Mouse (Mus musculus) cerebellum, adult 11-12 months (tissue): ENCODE measurements around the gene Tbx10.

Experiments
- DNase-seq: peaks from one replicate; pipeline ENCODE4 v3.0.0; 2022

Tbx10 gene

DNA sequence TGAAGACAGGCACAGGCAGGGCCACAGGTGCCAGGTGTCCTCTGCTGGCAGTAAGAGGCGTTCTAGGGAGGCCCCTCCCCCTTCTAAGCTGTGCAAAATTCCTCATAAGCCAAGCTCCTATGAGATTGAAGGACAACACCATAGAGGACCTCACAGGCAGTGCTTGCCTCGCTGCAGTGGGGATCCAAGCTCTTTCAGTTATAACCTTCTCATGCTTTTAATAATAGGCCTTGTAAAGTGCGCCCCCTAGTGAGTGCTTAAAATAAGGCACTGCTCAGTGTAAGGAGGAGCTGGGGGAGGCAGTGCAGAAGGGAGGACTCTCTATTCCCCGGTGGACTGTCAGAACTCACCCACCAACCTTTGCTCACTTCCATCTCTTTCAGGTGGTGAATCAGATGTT, 12.2 kb upstream of the Tbx10 start:
- DNase-seq: peak; percentile 69

DNA sequence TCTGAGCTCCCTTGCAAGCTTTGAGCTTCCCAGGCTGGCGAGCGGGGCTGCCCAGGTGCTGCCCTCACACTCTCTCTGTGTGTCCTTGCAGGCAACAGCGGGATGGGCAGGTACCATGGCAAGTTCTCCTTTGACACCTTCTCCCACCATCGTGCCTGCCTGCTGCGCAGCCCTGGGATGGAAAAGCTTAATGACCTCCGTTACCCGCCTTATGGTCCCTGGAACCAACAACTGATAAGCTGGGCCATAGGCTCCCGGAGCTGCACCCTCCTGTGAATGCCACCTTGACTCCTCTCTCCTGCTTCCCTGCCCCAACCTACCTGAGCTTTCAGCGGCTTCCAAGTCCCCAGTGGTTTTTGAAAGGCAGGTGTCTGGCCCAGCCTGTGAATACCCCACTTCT, 11.6 kb upstream of the Tbx10 start:
- no peak for DNase-seq

DNA sequence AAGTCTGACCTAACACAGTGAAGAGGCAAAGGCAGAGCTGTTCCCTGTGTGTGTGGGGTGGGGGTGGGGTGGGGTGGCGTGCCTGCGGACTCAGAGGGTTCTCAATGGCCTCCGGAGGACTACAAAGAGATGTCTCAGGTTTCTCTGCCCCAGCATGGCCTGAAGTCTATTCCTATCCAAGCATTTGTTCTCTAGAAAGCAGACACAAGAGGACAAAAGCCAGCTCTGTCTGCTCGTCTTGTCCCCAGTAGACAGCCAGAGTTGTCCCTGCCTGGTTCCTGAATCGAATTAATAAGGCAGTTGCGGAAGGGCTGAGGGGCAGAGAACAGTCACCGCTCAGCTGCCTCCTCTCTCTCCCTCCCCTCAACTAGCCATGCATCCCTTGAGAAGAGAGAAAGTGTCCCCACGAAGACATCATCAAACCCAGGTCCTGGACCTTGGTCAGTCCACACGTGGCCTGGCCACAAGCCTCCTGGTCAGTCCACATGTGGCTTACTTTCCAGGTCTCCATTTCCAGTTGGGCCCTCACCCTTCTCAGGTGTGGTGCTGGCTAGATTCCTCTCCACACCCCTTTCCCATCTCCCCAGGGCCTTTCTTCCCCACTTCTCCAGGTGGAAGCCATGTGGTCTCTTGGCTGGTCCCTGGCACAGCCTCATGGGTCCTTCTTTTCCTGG, 8.9 kb upstream of the Tbx10 start:
- DNase-seq: no peak

DNA sequence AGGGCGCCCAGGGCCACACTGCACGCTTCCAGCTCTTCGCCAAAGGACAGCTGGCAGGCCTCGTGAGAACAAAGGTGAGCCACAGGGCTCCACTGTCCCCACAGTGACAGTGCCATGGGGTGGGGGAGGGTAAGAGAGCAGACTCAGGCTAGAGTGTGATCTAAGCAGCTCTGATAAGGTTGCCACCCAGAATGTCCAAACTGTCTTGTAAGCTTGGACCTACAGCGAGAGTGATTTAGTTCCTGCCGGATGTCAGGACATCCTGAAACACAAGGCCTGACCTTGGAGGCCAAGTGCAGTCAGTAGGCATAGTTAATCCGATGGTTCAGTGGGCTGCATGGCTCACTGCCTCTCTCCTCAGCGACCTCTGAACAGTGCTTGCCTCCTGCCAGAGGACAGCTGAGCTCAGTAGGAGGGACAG, 7.3 kb upstream of the Tbx10 start:
- no peak for DNase-seq

GRCm38 (mm10) chr19:3986334-3986733, 6.2 kb upstream of the Tbx10 start, which contains the start of gene Acy3:
Acy3 (plus strand) TSS chr19:3986570.
- peak; percentile 25 for DNase-seq

DNA sequence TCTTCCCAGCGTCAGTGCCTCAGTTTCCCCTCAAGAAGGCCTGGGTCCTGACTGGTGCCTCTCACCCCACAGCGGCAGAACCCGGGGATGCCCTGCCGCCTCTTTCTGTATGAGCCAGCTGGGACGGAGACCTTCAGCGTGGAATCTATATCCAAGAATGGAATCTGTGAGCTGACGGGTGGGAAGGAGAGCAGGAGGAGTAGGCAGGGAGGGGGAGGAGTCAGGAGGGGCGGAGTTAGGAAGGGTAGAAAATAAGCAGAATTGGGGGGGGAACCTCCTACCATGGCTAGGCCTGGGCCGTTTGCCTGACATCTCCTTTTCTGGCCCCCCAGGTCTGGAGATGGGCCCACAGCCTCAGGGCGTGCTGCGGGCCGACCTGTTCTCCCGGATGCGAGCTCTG, 4.5 kb upstream of the Tbx10 start:
- no peak for DNase-seq

DNA sequence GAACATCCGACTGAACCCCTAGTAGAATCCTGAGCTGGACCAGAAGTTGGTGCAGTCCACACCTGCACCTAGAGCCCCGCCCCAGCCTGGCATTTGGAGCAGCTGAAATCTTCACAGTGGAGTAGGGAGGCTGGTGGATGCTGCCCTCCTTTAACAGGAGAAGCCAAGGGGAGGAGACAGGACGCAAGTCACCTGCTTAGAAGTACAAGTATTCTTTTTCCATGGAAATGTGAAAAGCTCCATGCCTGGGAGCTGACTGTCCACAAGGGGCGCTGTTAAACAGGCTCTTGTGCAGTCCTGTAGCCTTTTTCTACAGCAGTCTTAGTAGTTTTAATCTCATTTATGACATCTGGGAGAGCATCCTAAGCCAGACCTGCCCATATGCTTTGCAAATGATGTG, 3.8 kb upstream of the Tbx10 start:
- DNase-seq: no peak

DNA sequence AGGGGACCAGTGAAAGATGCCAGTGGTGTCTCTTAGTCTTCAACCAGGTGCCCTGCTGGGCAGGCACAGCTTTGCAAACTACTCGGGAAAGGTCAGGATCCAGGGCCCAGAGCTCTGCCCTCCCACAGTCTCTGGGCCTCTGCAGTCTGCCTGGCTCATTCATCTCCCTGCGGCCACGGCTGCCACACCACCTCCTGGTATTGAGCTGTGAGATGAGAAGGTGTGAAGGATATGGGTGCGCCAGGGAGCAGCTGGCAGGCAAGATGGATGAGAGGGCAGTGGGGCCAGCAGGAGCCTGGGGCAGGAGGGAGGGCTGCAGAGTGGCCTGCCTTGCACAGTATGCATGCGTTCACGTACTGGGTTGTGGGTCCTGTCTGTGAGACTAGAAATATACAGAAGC, 1.7 kb upstream of the Tbx10 start:
- DNase-seq: no peak

- no peak for DNase-seq
Measured at GRCm38 (mm10) chr19:3991562-3991961, 990 bp upstream of the Tbx10 start.

DNA sequence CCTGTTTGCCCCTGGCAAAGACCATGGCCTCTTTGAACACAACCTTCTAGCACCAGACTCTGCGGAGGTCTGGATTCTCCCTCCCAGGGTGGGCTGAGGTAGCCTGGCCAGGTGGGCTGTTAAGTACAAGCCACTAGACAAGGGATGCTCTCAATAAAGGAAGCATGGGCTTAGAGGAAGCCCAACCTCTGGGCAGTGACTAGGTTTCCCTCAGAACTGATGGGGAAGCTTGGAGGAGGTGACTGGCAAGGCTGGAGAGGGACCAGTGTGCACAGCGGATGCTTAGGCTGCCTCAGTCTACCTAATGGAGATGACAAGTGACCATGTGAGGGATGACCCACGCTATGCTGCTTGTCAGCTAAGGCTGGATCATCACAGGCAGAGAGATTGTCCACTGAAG, 586 bp upstream of the Tbx10 start:
- no peak for DNase-seq

DNA sequence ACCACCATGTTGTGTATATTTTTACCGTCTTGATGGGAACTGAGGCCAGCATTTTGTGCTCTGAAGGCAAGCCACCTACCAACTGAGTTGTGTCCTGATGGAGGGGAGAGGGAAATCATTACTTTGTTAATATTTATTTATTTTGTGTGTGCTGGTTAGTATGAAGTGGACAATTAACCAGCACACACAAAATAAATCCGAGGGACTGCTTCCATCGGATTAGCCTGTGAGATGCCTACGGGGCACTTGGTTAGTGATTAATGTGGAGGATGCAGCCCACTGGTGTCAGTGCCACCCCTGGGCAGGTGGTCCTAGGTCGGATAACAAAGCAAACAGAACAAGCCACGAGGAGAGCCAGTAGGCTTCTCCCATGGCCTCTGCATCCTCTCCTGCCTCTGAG, 2.4 kb downstream of the Tbx10 start:
- DNase-seq: no peak

GRCm38 (mm10) chr19:3995505-3995904, 3.0 kb downstream of the Tbx10 start:
- no peak for DNase-seq

- DNase-seq: no peak
Measured at GRCm38 (mm10) chr19:3996106-3996505, 3.6 kb downstream of the Tbx10 start.

- DNase-seq: no peak
Measured at GRCm38 (mm10) chr19:3996747-3997146, 4.2 kb downstream of the Tbx10 start.

DNA sequence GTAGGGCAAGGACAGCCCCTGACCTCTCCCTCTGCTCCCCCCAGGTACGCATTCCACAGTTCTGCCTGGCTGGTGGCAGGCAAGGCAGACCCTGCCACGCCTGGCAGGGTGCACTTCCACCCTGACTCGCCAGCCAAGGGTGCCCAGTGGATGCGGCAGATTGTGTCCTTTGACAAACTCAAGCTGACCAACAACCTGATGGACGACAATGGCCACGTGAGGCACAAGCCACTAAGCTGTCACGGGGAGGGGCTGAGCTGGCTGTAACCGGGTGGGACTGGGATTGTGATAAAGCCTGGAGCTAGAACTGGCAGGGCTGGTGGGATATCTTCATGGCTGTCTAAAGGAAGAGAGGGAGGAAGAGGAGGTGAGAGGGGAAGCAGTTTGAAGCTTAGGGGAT, 4.7 kb downstream of the Tbx10 start:
- no peak for DNase-seq

GRCm38 (mm10) chr19:3998335-3998734, 5.8 kb downstream of the Tbx10 start:
- DNase-seq: no peak

DNA sequence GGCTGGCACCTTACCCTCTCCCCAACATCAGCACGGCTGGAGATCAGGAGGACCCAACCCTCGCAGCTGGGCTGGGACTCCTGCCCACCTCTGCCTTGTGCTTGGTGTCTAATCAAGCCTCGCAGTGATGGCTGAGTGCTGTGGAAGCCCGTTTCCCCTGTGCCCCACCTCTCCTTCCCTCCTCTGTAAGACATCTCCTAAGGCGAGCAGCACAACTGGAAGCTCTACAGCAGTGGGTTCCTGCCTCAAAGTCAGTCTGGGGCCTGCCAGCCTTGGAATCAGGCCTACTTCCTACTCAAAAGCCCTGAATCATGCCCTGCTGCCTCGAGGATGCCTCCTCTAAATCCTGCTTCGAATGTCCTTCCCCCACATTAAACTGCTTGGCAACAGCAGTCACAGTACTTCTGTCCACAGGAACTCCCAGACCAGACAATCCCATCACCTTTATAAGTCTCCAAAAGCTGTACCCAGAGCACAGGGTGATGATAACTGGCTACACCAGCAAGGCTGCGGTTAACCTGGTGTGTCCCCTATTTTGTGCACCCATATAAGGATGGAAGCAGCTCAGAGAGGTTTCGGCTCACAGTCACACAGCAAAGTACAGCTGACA, 6.7 kb downstream of the Tbx10 start:
- DNase-seq: no peak

GRCm38 (mm10) chr19:4000119-4000900, 7.8 kb downstream of the Tbx10 start, which contains the start of the genes Nudt8 and Gm49405:
Nudt8 (plus strand) TSS chr19:4000580.
Gm49405 (plus strand) TSS chr19:4000626.
- DNase-seq: peak; percentile 98

GRCm38 (mm10) chr19:4000949-4001525, 8.5 kb downstream of the Tbx10 start:
- DNase-seq: no peak

GRCm38 (mm10) chr19:4001752-4002151, 9.2 kb downstream of the Tbx10 start:
- no peak for DNase-seq

DNA sequence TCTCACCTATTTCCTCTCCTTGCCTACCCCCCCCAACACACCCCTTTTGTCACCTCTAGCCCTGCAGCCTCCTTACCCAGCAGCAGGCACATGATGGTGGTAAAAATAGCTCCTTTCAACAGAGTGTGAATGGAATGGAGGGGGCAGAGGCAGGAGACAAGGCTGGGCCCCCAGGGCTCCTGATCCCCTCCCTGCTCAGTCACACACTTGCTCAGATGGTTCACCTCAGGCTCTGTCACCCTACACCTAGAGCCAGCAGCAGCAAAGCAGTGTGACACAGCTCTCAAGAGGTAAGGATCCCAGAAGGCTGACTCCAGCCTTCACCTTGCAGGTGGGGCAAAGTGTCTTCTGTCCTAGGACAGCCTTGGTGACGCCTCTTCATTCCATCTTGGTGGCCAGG, 10.6 kb downstream of the Tbx10 start, which contains the start of gene Doc2g:
Doc2g (plus strand) TSS at position 202 of the 400 bp plus-strand sequence.
- DNase-seq: no peak

DNA sequence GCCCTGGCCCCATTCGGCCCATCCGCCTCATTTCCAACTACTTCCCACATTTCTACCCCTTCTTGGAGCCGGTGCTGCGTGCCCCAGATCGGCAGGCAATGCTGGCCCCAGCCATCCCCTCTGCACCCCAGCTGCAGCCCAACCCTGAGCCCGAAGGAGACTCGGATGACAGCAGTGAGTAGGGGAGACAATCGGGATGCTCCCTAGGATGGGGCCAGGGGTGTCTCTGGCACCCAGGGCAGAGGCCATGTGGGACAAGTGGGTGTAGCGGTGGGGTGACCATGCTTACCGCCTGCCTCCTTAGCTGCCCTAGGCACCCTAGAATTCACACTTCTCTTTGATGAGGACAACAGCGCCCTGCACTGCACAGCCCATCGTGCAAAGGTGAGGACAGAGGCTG, 11.1 kb downstream of the Tbx10 start:
- DNase-seq: no peak

GRCm38 (mm10) chr19:4004331-4004730, 11.8 kb downstream of the Tbx10 start:
- DNase-seq: no peak

DNA sequence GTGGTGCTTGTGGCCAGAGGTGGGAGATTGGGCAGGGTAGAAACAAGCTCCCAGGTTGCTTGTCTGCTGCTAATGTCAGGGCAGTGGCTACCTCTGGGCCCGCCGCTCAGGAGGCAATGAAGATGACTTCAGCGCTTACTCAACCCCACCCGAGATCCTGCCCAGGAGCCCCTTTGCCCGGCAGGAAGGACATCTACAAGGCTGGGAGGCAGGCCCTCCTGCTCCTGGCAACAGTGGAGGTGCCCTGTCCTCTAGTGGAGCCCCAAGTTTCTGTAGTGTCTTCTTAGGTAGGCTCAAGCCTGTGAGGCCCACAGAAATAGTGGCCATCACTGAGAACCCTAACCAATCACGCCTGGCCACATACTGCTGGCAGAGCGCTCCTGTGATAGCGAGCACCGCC, 12.5 kb downstream of the Tbx10 start:
- no peak for DNase-seq
